Mouse (Mus musculus) 416B (cell line): ENCODE results near the gene Spa17.

Source experiments
- DNase-seq: peaks from one replicate; pipeline ENCODE4 v3.0.0; 2011; ENCODE audit warnings: low read depth

Spa17 gene

DNA sequence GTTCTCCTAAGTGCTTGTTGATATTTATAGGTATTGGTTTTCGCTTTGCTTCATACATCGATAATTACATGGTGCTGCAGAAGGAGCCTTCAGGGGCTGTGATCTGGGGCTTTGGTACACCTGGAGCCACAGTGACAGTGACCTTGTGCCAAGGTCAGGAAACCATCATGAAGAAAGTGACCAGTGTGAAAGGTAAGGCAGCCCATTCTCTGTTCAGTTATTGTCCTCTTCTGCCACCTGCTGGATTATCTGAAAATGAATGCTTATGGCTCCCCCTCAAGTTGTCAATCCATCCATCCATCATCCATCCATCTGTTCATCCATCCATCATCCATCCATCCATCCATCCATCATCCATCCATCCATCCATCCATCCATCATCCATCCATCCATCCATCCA lies 3.2 kb upstream of the Spa17 start:
- peak; percentile 72 for DNase-seq

DNA sequence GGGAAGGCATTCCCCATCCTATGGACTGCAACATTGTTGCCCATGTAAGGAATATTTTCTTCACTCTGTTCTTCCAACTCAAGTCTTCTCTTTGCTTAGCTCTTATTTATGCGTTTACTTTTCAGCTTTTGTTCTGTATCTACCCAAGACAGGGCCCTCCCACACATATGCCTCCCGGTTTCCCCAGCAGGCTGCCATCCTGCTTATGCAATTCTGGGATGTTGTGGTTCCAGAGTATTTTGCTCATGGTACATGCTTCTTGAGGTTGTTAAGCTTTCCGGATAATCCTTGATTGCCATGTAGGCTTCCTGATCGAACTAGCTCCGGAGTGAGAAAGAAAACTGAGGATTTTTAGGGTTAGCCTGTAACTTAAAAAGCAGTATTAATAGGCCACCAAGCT lies 1.7 kb upstream of the Spa17 start:
- DNase-seq = no peak

DNA sequence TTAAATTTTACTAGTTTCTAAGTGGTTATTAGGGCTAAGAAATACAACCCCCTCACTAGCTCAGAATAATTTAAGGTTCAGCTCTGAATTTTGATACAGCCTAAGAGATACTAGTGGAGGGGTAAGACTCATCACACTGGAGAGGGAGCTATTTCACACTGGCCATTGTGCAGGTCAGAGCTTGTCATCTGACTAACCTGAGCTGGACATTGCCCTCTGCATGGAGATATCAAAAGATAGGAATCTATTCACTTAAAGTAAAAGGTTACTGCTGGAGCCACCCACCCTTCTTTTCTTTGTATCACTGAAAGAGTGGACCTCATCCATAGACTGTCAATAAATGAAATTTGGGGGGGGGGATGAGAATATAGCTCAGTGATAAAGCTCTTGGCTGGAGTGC lies 794 bp upstream of the Spa17 start:
- peak; percentile 19 for DNase-seq

GRCm38 (mm10) chr9:37613911-37614280 lies 374 bp upstream of the Spa17 start:
- DNase-seq = no peak

GRCm38 (mm10) chr9:37609558-37609957 lies 4.0 kb downstream of the Spa17 start:
- no peak for DNase-seq

- DNase-seq = no peak
Measured at GRCm38 (mm10) chr9:37605089-37605488, 8.4 kb downstream of the Spa17 start.

GRCm38 (mm10) chr9:37600538-37601205 lies 12.8 kb downstream of the Spa17 start:
- DNase-seq = no peak

DNA sequence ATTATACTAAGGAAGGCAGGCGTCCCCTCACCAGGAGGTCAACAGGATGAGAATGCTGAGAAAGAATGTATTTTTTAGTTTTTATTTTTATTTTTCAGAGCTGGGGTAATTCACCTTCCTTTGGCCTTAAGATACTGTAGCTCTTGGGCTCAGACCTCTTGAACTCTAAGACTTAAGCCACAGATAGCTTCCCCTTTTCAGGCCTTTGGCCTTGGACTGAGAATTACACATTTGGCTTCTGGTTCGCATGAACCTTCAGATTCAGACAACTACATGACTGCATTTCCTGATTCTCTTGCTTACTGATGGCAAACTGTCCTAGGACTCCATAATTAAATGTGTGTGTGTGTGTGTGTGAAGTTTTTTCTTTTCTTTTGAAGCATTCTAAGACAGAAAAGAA lies 14.9 kb downstream of the Spa17 start:
- peak; percentile 73 for DNase-seq

- peak; percentile 37 for DNase-seq
Measured at GRCm38 (mm10) chr9:37595570-37595969, 18.0 kb downstream of the Spa17 start.

DNA sequence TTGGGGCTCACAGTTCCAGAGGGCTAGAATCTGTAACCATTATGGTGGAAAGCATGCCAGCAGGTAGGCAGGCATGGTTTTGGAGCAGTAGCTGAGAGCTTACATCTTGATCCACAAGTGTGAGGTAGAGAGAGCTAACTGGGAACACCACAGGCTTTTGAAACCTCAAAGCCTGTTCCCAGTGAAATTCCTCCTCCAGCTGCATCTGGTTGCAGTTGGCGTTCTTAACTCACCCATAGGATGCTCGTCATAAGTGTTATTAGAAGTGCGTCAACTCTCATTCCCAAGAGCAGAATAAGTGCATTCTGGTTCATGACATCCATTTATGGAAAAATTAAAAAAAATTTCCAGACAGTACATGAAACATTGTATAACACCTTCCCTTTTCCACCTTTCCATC lies 19.8 kb downstream of the Spa17 start:
- no peak for DNase-seq

DNA sequence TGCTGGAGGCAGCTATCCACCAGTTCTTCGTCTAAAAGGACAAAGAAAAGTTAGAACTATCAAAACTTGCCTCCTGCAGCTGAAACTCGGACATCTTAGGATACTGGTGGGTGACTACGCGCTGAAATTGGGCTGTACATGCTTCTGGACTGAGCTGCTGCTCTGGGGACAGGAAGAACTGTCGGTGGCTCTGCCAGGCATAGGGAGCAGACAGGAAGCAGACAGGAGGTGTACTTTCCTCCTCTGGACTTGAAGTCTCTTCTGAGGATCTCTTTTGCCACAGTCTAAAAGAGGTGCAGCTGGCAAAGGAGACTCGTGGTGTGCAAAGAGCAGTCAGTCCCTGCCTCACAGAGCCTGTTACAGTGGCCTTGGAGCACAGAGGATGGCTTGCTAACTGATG lies 20.9 kb downstream of the Spa17 start:
- peak; percentile 51 for DNase-seq

DNA sequence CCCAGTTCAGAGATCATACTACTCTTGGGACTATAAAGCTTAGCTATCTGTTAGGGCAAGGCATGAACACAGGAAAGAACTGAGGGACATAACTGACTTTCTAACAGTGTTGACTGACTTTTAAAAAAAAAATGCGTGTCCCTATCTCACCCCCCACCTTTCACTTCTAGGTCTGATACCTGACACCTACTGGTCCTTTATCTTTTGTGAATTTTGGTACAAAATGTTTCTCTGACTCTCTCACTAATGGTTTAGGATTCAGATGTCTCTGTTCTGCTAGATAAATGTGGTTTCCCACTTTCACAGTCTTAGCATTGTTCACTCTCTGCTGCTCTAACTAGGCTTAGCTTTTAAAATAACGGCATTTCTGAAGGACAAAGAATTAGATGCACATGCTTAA lies 21.5 kb downstream of the Spa17 start:
- no peak for DNase-seq

- no peak for DNase-seq
Measured at GRCm38 (mm10) chr9:37590381-37590780, 23.1 kb downstream of the Spa17 start.

- DNase-seq = no peak
Measured at GRCm38 (mm10) chr9:37586718-37587117, 26.8 kb downstream of the Spa17 start.

DNA sequence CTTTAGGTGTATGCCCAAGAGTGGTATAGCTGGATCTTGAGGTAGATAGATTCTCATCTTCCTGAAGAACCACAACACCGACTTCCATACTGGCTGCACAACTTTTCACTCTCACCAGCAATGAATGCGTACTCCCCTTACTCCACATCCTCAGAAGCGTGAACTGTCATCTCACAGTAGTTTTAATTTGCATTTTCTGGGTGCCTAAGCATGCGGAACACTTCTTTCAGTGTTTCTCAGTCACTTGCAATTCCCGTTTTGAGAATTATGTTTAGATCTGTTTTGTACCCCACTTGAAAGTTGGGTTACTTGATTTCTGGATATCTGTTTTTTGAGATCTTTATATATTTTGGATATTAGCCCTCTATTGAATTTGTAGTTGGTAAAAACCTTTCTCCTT lies 29.9 kb downstream of the Spa17 start:
- no peak for DNase-seq

DNA sequence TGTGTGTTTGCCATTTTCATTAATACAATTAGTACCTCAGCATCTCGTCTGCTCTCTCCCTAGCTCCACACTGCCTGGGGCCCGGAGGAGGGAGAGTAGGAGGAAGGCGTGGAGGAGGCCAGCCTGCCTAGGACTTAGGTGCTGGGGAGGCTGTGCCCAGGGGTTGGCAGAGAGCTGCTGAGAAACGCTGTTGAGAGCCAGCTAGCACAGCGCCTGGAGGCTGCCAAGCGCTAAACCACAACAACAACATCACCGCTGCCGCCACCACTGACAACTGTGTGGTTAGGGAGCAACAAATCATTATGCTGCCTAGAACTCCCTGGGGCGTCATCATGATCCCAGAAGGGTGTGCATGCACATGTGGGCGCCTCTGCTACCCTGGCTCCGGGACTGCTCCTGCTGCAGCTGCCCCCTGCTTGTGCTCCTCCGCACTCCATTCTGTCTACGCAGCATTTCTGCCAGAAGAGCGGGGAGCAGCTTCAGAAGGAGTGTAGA lies 37.0 kb downstream of the Spa17 start:
- peak; percentile 49 for DNase-seq

- DNase-seq = peak; percentile 42
Measured at GRCm38 (mm10) chr9:37572204-37572876, 41.2 kb downstream of the Spa17 start.

GRCm38 (mm10) chr9:37569231-37569835 lies 44.2 kb downstream of the Spa17 start:
- peak; percentile 51 for DNase-seq

GRCm38 (mm10) chr9:37568605-37569214 lies 44.8 kb downstream of the Spa17 start:
- DNase-seq = no peak

DNA sequence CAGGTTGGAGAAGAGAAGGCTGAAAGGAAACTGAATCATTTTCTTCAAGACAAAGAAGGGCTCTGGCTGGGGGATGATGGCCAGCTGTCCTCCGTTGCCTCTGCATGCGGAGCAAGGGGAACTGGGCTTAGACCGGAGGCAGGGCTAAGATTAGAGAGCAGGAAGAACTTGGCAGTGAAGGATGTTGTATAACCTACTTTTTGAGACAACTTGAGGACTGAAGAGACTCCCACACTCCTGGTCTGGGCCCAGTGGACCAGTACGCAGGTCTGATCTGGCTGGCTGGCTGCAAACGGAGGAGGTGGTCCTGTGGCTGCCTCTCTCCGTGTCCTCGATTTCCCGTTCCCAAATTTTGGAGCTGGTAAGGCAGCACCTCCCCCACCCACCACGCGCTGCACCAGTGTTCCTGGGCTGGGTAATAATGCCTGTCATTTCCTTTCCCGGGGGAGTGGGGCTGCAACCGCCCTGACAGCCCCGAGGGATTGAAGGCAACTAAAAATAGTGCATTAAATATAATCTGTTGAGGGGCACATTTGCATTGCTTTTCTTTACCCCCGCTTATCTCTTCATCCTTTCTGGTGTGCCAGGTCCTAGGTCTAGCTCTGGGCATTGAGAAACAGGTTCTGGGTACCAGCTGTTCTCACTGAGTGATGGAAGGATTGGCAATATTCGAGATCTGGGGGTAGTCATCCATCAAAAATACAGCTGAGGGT lies 45.5 kb downstream of the Spa17 start:
- DNase-seq = peak; percentile 69

GRCm38 (mm10) chr9:37567454-37567853 lies 46.1 kb downstream of the Spa17 start:
- DNase-seq = no peak

DNA sequence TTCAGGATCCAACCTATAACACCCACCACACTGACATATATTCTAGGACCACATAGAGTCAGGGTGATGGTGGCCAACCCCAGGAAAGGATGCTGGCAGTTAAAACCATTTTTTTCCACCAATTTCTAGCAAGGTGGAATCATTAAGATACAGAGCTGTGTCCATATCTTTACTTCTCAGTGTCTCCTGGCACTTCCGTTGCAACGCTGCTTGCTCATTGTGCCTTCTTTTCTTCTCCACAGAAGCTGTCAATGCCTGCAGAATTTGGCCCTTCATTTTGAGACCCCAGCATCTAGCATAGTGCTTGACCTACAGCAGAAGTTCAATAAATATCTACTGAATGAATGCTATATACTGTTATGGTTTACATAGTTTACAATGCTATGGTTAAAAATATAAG lies 46.5 kb downstream of the Spa17 start:
- no peak for DNase-seq
